Mouse (Mus musculus): Measurements from ENCODE around the gene Nfatc2ip.

Nfatc2ip gene

GRCm38 (mm10) chr7:126396298-126397119 is at the start of gene Nfatc2ip:
Nfatc2ip (minus strand) TSS chr7:126396737.
- peak; percentile 99 for DNase-seq (ENCODE audit: low spot score)

DNA sequence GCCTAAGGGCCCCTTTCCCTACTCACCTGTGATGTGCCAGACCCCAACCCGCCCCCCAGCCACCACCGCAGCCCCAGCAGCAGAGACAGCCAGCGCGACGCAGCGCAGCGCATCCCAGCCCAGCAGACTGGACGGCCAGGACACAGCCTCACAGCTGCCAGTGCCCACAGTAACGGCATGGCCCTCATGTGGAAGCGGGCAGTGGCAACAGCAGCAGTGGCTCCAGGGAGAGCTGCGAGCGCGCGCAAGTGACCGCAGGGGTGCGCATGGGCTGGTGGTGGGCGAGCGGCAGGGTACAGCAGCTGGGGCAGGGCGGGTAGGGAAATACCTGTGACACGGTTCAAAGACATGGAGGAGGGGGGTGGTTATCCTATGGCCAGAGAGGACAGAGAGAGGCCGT is 49.7 kb upstream of the Nfatc2ip start:
- DNase-seq (ENCODE audit: low spot score) = no peak

DNA sequence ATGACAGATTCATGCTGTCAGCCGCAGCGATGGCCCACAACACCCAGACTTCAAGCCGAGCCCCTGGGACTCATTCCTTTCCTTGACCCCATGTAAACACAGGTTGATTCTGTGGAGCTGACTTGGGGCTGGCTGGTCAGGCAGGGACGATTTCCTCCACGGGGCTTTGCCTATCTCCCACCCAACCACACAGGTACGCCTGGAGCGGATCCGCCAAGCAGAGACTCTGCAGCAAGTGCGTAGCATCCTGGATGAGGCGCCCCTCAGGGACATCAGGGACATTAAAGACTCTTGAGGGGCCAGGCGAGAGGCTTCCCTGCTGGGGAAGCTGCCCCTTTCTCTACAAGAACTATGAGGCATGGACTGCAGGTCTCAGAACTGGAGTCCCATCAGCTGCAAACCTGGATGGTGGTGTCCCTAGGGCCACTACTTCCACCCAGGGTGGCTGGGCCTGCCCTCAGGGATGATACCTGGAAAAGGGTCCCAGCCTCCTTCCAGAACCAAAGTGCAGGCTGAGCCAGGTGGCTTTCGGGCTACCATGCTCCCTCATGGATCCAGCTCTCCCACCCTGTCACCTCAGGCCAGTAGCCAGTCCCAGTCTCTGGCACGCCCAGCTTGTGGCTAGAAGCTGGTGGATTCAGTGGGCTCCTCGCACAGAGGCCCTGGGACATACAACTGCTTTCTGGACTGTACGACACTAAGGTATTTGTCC is 48.7 kb upstream of the Nfatc2ip start:
- DNase-seq (ENCODE audit: low spot score) = no peak

- DNase-seq (ENCODE audit: low spot score) = no peak
Measured at GRCm38 (mm10) chr7:126444536-126444935, 48.0 kb upstream of the Nfatc2ip start.

- DNase-seq (ENCODE audit: low spot score) = no peak
Measured at GRCm38 (mm10) chr7:126443997-126444396, 47.5 kb upstream of the Nfatc2ip start.

DNA sequence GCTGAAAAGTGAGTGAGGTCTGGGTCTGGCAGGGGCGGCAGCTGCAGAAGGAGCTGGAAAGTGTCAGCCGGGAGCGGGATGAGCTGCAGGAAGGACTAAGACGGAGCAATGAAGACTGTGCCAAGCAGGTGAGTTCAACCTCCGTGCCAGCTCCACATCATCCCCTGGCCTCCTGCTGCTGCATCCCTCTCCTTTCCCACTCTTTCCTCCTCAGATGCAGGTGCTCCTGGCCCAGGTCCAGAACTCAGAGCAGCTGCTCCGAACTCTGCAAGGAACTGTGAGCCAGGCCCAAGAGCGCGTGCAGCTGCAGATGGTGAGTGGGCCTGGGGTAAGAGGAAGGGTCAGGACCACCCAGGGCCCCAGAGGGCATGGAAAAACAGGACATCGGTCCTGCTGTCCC is 43.6 kb upstream of the Nfatc2ip start:
- no peak for DNase-seq (ENCODE audit: low spot score)

GRCm38 (mm10) chr7:126436851-126437250 is 40.3 kb upstream of the Nfatc2ip start:
- peak; percentile 87 for DNase-seq (ENCODE audit: low spot score)

- DNase-seq (ENCODE audit: low spot score) = no peak
Measured at GRCm38 (mm10) chr7:126435801-126436200, 39.3 kb upstream of the Nfatc2ip start.

DNA sequence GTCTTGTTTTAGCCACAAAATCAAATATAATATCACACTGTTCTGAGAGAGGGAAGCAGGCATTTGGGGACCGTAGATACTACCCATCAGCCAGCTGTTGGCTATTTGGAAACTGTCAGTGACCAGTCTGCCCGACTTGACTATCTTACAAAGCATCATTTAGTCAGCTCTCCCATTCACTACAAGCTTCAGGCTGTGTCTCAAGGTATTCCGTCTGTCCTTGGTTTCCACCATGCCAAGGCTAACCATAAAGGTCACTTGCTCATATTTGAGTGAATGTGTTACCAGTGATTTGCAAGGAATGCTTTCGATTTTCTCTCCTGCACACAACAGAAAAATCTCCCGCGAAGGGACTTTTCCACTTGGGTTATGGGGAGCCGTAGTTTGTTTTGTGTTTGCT is 38.2 kb upstream of the Nfatc2ip start:
- DNase-seq (ENCODE audit: low spot score) = no peak

- DNase-seq (ENCODE audit: low spot score) = no peak
Measured at GRCm38 (mm10) chr7:126430167-126430566, 33.6 kb upstream of the Nfatc2ip start.

GRCm38 (mm10) chr7:126429503-126429898 is 33.0 kb upstream of the Nfatc2ip start:
- DNase-seq (ENCODE audit: low spot score) = no peak

DNA sequence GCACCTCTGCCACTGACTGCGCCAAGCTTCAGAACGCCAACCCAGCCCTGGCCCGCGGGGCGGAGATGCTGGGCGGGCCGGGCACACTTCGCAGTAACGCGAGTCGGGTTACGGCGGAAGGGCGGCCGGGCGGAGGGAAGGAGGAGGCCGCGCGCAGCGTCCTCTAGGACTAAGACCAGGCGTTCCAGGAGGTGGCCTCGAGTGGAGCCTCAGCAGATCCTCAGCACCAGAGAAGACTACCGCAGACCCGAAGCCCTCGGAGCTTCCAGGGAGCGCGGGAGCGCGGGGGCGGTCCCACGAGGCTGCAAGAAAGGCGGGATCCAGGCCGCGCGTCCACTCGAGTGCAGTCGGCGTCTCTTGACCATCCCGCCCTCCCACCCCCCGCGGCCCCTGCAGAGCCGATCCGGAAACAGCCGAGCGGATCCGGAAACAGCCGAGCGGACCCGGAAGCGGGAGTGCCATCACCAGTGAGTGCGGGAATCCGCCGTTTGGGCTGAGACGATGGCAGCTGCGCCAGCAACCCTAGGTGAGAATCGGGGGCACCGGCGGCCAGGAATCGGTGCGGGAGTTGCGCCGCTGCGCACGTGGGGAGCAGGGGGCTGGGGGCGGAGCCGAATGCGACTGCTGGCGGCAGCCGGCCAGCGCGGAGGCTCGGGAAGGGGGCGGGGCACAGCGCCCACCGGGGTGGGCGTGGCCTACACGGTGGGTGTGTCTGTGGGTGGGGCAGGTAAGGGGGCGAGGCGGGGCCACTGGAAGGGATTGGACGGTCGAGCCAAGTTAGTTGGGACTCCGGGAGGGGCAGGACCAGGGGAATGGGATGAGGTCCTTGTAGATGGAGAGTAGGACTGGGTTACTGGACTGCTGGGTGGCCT is 32.3 kb upstream of the Nfatc2ip start, which contains the start of gene Rabep2:
TSS of gene Rabep2 (plus strand) at position 129 of the 872 bp plus-strand sequence.
- peak; percentile 93 for DNase-seq (ENCODE audit: low spot score)

GRCm38 (mm10) chr7:126428154-126428553 is 31.6 kb upstream of the Nfatc2ip start:
- DNase-seq (ENCODE audit: low spot score) = no peak

DNA sequence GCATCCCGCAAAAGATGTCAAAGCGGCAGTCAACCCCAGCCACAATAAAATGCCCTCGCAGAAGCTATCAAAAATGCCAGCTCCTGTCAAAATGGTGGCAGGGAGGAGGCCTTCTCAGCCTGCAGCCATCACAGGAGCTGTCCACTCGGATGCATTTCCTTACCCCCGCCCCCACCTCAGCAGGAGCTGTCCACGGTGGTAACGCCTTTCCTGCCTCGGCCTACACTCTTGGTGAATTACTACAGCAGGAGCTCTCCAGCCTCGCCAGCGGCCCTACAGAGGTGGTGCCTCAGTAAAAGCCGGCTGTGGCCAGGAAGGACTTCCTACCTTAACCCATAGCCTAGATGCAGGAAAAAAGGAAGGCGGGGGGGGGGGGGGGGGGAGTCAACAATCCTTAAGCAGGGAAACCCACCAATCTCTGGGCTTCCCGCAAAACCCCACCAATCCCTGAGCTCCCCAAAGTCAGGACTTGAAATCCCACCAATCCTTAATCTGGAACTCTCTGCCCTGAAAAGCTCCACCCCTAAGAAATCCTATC is 30.9 kb upstream of the Nfatc2ip start:
- DNase-seq (ENCODE audit: low spot score) = peak; percentile 9

DNA sequence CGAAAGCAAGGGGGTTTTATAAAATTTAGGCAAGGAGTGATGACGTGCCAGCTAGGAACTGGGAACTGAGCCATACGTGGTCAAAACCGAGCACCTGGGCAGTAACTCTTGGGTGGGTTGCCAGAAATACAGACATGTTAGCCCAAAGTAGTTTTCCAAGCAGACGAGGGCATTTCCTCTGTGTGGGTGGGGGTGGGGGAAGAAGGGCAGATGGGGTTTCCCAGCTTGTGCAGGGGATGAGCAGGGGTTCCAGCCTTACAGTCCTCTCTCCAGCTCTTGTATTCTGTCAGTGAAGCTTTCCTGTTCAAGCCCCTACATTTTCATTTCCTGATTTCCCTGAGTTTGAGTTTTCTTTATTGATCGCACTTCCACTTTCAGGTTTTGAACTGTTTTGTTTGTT is 27.6 kb upstream of the Nfatc2ip start:
- DNase-seq (ENCODE audit: low spot score) = no peak

GRCm38 (mm10) chr7:126421756-126422155 is 25.2 kb upstream of the Nfatc2ip start:
- no peak for DNase-seq (ENCODE audit: low spot score)

GRCm38 (mm10) chr7:126418496-126418895 is 22.0 kb upstream of the Nfatc2ip start:
- DNase-seq (ENCODE audit: low spot score) = no peak

DNA sequence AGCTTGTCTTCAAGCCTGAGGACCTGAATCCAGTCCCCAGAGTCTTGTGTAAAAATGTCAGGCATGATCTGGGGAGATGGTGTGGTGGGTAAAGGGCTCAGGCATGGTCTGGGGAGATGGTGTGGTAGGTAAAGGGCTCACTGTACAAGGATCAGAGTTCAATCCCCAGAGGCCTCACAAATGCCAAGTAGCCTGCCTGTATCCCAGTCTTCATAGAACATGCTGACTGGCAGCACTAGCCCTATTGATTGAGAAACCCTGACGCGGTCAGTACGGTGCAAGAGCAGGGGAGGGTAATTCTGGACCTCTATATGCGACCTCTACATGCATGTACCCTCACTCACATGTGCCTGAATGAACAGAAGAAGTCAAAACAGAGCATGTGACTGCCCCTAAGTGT is 21.1 kb upstream of the Nfatc2ip start:
- no peak for DNase-seq (ENCODE audit: low spot score)

DNA sequence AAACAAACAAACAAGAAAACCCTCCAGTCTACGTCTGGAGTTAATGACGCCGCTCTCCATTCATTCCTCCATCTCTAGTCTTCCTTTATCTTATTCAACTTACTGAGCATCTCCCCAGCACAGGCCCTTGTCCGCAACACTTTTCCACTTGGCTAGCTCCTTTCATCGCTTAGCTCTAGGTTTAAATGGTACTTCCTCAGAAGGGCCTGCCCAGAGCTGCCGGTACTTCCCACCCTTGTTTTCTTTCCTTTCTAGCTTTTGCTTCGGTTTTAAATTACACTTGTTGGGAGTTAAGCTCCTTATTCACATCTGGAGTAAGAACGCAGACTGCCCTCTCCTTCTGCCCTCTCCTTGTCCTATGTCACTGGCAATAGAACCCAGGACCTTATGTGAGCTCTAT is 20.5 kb upstream of the Nfatc2ip start:
- peak; percentile 46 for DNase-seq (ENCODE audit: low spot score)

- DNase-seq (ENCODE audit: low spot score) = no peak
Measured at GRCm38 (mm10) chr7:126416615-126417014, 20.1 kb upstream of the Nfatc2ip start.

DNA sequence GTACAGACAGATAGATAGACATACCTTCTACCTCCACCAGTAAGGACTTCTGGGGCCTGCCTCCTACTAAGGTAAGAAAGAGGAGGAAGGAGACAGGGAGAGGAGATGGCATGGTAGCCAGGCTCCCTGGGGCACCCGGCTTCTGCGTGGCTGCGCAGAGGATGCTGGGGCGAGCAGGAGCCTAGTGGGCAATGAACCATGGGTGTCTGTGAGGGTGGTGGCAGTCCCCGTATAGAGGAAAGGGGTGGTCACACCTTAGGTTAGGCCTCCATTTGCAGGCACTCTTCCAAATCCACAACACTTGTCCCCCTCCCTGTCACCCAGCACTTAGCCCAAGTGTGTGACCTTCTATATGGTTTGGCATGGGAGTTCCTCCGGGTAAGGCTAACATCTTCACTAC is 18.2 kb upstream of the Nfatc2ip start, which contains the start of gene Cd19:
TSS of gene Cd19 (minus strand) at position 165 of the 400 bp plus-strand sequence.
- DNase-seq (ENCODE audit: low spot score) = no peak

DNA sequence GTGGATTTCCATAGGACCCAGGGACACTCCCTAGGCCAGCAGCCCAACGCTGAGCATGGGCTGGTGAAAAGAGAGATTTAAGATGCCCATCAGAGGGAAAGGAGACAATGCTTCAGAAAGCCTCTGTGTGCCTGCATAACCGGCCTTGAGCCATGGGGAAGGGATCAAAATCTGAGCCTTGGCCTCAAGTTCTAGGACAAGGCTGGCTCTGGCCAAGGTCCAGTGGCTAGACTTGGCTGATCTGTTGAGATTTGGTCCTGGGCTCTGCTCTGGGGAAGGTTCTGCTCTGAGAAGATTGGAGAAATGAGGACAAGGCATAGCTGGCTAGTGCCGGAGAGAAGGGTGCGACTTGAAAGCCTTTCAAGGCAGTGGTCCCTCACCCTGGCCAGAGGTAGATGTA is 14.5 kb upstream of the Nfatc2ip start:
- DNase-seq (ENCODE audit: low spot score) = no peak

All from embryo, embryonic 10.5 days (tissue).